Mouse (Mus musculus) left cerebral cortex, adult 18-20 months (tissue): ENCODE measurements around the gene Mapkbp1. TPM values are rescaled to one million over a fixed set of nuclear protein-coding genes. Genes with fewer than 3 reads are reported as not detected.

Experiments used
- DNase-seq, 2 experiments: peaks; one replicate each; pipeline ENCODE4 v3.0.0; 2021 to 2022; ENCODE audit warnings: low spot score in 2 of 2, mixed read lengths in 1 of 2
- microRNA-seq, 2 experiments: library from miRNA; unstranded; fragments of <30 nt; microRNA quantifications; one replicate each; pipeline ENCODE4 v1.2.0; 2021
- total RNA-seq, 2 experiments: library from RNA; stranded (reverse); gene quantifications; 2 replicates each; pipeline ENCODE4 v1.2.3; 2021

Gene Mapkbp1
- total RNA-seq, 2 experiments from 2014 or later: 44.9 to 45.1 TPM

DNA sequence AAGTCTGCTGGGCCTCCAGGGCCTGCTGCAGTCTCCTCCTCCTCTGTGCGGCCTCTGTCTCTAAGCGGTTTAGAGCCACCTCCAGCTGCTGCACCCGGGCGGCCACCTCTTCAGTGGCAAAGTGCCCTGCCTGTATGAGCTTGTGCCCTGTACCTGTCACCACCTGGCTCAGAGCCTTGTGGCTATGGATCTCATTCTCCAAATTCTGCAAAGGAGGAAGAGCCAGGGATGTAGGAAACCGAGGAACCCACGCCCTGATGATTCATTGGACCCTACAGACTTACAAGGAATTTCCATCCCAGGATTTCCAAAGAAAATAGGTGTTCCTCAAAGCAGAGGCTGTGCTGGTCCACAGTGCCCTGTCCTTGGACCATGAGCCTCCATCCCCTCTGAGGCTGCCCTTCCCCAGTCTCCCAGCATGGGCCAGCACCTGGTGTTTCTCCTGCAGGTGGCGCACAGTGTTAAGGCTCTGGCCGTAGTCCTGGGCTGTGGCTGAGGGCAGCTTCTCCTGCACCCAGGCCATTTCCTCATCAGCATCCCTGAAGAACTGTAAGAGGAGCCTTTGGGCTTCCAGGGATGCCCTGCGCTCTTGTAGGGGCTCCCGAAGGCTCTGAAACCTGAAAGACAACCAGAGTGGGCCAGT, 77.3 kb downstream of the Mapkbp1 start:
- peak; percentile 27 to 31 for DNase-seq

DNA sequence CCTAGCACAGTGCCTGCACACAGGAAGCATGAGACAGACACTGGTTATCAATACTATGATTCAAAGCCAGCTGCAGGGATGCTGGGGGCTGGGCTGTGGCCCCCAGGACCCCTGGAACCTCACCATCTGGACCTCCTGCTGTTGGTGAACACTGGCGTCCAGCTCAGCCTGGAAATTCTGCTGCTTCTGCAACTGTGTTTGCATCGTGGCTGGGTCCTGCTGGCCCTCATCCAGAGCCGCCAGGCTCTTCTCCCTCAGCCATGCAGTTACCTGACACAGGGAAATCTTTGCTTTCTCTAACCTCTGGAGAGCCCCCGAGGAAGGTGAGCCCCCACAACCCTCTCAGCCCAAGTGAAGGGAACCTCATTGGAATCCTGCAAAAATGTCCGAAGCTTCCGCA, 78.9 kb downstream of the Mapkbp1 start:
- no peak for DNase-seq

GRCm38 (mm10) chr2:120054771-120055552, 82.5 kb downstream of the Mapkbp1 start:
- DNase-seq: no peak

DNA sequence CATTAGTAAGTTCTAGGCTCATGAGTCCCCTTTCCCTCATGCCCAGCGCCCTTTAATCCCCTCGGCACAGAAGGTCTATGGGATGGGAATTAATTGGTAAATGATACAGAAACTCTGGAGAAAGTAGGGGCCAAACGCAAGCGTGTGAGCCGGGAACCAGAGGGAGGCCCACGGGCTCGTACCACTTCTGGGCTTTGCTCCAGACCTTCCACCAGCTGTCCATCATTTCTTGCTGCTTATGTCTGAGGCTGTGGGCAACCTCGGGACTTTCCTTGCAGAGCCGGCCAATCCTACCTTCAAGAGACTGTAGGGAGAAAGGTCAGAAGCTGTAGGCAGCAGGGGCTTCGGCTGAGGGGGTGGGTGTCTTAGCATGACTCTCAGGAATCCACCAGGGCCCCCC, 83.4 kb downstream of the Mapkbp1 start:
- DNase-seq: no peak

DNA sequence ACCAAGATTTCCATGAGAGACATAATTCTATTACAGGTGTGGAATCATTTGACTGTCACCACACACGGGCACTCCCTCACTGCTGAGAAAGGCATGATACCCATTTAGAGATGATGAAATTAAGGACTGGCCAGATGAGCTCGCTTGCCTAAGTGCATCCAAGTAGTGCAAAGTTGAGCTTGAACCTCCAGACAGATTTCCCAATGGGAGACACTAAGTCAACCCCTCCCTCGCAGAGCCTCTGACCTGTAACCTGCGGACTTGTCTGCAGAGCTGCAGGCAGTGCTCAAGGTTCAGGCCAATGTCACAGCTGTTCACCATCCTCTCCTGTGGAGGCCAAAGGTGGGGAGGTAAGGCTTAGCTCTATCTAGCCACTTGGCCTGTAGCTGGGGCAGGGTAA, 86.3 kb downstream of the Mapkbp1 start:
- no peak for DNase-seq

- no peak for DNase-seq
Observed at GRCm38 (mm10) chr2:120059466-120059865, 87.0 kb downstream of the Mapkbp1 start.

DNA sequence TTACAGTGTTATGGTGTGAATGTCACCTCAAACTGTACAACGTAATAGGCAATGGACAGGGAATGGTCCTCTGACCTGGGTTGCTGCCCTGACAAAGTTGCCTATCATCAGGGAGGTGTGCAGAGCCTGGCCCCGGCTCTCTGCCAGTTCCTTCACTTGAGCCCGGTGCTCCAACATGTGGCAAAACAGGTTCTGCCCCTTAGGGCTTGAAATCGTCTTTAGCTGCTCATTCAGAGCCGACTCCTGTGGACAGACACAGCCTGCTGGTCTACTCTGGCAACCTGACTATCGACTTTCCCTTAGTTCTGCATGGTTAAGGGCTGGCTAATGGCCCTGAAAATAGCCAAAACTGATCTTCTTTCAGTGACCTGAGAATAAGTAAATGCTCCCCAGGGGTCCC, 87.7 kb downstream of the Mapkbp1 start:
- no peak for DNase-seq

DNA sequence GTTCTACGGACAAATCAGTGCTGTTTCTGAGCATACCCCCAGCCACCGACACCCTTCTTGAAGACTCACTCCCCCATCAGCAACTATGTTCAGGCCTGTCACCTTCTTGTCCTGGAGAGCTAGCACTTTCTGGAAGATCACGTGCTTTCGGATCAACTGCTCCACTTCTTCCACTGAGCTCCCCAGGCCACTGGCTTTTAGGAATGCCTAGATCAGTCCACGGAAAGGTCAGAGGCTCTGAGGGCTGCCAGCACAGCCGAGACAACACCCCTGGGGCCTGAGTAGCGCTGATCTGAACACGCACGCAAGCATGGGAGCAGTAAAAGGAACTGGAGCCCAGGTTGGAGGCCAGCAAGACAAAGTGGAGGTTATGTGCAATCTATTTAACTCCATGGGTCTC, 88.2 kb downstream of the Mapkbp1 start:
- no peak for DNase-seq

DNA sequence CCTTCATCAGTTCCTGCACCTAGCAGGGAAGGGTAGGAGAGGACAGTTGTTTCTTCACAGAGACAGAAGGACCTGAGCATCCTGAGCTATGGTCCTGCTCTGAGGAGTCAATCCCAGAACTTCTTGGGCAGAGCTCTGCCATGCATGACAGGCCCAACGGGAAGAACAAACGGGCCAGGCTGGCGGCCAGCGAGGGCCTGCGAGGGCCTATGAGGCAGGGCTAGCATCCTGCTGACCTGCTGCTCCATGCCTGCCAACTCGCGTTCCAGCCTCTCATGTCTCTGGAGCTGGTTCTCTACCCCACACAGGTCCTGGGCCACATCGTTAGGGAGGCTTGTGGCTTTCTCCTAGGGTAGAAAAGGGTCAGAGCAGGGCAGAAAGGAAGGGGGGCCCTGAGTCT, 89.7 kb downstream of the Mapkbp1 start:
- DNase-seq: no peak

DNA sequence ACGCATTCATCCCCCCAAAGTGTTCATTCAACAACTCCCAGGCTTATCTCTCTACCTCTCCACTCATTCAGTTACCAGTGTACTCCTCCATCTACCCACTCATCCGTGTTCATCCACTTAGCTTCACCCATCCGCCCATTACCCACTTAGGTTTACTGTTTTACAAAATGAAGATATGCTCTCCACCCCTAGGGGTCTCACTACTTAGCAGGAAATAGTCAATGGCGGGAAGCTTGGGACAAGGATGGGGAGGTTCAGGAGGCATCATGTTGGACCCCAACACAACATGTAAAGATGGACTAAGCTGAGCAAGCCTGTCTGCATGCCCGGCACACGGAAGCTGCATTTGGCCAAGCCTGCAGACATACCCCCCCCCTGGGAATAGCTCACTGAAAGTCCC, 92.1 kb downstream of the Mapkbp1 start:
- no peak for DNase-seq

DNA sequence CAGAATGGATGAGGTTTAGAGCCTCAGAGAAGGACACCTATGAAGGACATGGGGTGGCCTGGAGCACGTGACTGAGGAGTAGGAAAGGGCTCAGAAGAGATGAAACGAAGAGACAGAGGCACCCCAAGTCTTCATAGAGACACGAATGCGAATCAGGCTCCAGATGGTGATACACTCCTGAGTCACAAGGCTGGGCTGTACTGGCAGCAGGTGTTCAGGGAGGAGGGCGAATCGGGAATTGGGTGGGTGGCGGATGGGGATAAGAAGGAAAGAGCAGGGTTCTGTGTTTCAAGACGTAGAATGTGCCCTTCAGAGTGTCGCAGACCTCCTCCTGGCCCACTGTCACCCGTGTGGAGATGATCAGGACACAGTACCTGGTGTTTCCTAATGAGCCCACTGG, 92.7 kb downstream of the Mapkbp1 start:
- DNase-seq: peak in 1 of 2 experiments; percentile 23

DNA sequence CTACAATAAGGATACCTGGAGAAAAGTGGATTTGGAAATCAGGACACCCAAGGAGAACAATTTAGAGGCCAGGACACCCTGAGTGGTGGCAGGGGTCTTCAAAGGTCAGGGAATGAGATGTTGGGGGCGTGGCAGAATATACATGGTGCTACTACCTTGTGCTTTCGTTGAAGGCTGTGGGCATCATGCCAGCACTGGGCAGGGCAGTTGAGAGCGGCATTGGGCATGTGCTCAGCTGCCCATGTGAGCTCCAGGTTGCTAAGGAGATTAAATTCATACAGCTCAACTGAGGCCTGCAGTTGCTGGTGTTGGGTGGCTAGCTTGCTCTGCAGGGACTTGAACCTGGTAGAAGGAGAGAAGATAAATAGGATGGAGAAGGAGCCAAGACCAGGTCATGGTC, 93.7 kb downstream of the Mapkbp1 start:
- no peak for DNase-seq

DNA sequence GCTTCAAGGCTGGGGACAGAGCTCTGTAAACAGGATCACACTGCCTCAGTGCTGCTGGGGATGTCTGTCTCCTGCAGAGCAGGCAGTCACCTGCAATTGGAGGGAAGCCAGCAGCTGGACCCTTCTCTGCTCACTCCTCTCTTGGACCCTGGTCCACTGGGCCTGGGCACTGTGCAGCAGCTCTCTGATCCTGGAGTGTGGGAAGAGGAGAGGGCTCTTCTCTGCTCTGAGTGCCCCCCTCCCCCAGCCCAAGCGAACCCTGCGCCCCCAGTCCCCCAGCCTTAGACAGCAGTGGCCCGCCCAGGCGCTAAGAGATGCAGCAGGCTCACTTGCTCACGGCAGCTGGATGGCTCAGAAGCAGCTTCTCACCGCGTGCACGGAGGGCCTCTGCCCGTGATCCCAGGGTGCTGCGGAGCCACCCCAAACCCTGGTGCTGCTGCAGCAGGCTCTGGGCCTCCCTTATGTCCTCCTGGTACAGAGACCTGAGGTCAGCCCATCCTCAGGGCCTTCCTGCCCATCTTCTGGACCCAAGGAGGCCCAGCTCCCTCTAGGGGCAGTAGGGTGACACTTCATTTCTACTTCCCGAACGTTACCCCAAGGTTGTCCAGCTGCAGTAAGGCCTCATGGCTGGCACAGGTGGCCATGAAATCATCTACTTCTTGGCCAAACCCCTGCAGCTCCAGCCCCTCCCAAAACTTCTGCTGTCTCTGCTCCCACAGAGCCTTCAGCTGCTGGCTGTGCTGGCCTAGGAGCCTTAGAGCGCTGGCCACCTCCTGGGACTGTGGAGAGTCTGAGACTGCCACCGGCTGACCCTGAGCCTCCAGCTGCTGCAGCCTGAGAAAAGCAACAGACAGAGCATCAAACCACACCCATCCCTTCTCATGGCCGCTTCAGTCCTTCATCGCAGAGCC, 96.3 kb downstream of the Mapkbp1 start:
- DNase-seq: peak in 1 of 2 experiments; percentile 13

- peak; percentile 54 to 73 for DNase-seq
Observed at GRCm38 (mm10) chr2:120069466-120069990, 97.0 kb downstream of the Mapkbp1 start.

DNA sequence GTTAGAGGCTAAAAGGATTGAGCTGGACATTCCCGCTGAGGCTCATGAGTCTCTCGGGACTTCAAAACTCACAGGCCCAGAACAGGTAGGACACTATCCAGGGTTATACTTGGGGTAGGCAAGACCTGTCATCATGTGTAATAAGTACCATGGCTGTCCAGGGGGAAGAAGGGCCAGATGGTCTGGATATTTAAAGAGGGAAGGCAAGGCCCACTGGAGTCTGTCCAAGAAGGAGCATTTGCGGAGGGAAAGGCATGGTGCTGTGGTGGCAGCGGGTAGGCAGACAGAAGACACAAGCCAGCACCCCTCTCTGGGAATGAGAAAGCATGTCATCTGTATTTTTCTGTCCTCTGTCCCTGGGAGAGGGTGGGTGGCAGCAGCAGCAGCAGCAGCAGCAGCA, 101.6 kb downstream of the Mapkbp1 start:
- no peak for DNase-seq

GRCm38 (mm10) chr2:120076076-120076705, 103.7 kb downstream of the Mapkbp1 start:
- DNase-seq: peak; percentile 40 to 56

Small RNA genes lying within 50 kb of the gene (microRNA-seq; reads per million reads assigned to microRNA genes)
- 0 to 0.25 reads per million in 2 experiments for gene Mir7665

Other genes with a start within 250 kb of the Mapkbp1 start
- 100 to 1,000 TPM; 179 to 201 TPM for gene Itpka, start 230.4 kb upstream of the Mapkbp1 start, total RNA-seq
- gene Ltk, start 212.3 kb upstream of the Mapkbp1 start, total RNA-seq: 10 to 100 TPM; 21.4 to 22.9 TPM
- 10 to 100 TPM; 17.8 to 20.5 TPM for gene Rpap1, start 185.2 kb upstream of the Mapkbp1 start, total RNA-seq
- gene Tyro3, start 175.0 kb upstream of the Mapkbp1 start, total RNA-seq: 100 to 1,000 TPM; 192 to 195 TPM
- gene Mga, start 75.5 kb upstream of the Mapkbp1 start, total RNA-seq: 10 to 100 TPM; 59.4 to 65.6 TPM
- gene Jmjd7, start 54.8 kb downstream of the Mapkbp1 start, total RNA-seq: 1 to 10 TPM; 4.2 to 5.1 TPM
- 1 to 10 TPM in 1 of 2 experiments, not detected in 1; 1.3 TPM for gene Gm28042, start 54.8 kb downstream of the Mapkbp1 start, total RNA-seq
- gene Pla2g4b, start 60.7 kb downstream of the Mapkbp1 start, total RNA-seq: 1 to 10 TPM; 3.2 to 3.3 TPM
- gene Ehd4, start 181.9 kb downstream of the Mapkbp1 start, total RNA-seq: 10 to 100 TPM; 14.5 TPM